Mouse (Mus musculus): ENCODE measurements around the gene Hist1h2bg. TPM values are rescaled to one million over a fixed set of nuclear protein-coding genes. Genes with fewer than 3 reads are reported as not detected.

Gene Hist1h2bg
- polyA plus RNA-seq, 1 experiment from 2014 or later: 9.1 TPM

- H3K36me3 ChIP-seq (ENCODE audit: insufficient read depth, low read length): no peaks in the 10 kb centered on the region
- no peak for ATAC-seq (ENCODE audit: low FRiP score, low TSS enrichment)
- no peak overlapping the region for H3K4me3 ChIP-seq (ENCODE audit: low read length)
- 74% methylated on average over 2 of the region's 2 CpGs for WGBS
- no peaks in the 10 kb centered on the region for H3K27me3 ChIP-seq (ENCODE audit: insufficient read depth, low read length)
- H3K4me2 ChIP-seq (replicated peaks; ENCODE audit: low read depth, low read length): no peak overlapping the region
- no peaks in the 10 kb centered on the region for H3K9me3 ChIP-seq (ENCODE audit: low read length)
- no peaks in the 10 kb centered on the region for H3K4me1 ChIP-seq (ENCODE audit: insufficient read depth, low read length)
- no peak overlapping the region for H3K27ac ChIP-seq (ENCODE audit: low read length)
- no peak overlapping the region for H3K9ac ChIP-seq (replicated peaks; ENCODE audit: low read length)
These were observed 39.2 kb downstream of the Hist1h2bg start for GRCm38 (mm10) chr13:23610393-23610792.

GRCm38 (mm10) chr13:23611638-23612037 lies 40.4 kb downstream of the Hist1h2bg start:
- Histone ChIP-seq H3K4me3 (ENCODE audit: low read length) (no peak overlapping the region), H3K4me2 (replicated peaks; ENCODE audit: low read depth, low read length) (no peak overlapping the region), H3K36me3 (ENCODE audit: insufficient read depth, low read length) (no peaks in the 10 kb centered on the region), H3K9ac (replicated peaks; ENCODE audit: low read length) (no peak overlapping the region), H3K9me3 (ENCODE audit: low read length) (no peaks in the 10 kb centered on the region), H3K4me1 (ENCODE audit: insufficient read depth, low read length) (no peaks in the 10 kb centered on the region), H3K27ac (ENCODE audit: low read length) (0 out of 2 replicates have a peak overlapping the region, but pooled peaks have one; percentile 43), H3K27me3 (ENCODE audit: insufficient read depth, low read length) (no peaks in the 10 kb centered on the region)
- WGBS: 58% methylated on average over 3 of the region's 3 CpGs
- ATAC-seq (ENCODE audit: low FRiP score, low TSS enrichment): peak; percentile 35; the same call in 1 of the 2 replicates

GRCm38 (mm10) chr13:23620056-23620732 lies 49.0 kb downstream of the Hist1h2bg start:
- Histone ChIP-seq H3K27me3 (ENCODE audit: insufficient read depth, low read length) (no peaks in the 10 kb centered on the region), H3K9me3 (ENCODE audit: low read length) (no peaks in the 10 kb centered on the region), H3K4me3 (ENCODE audit: low read length) (peak overlapping the region; percentile 62), H3K4me1 (ENCODE audit: insufficient read depth, low read length) (peaks cover 9% of the 10 kb centered on the region), H3K4me2 (replicated peaks; ENCODE audit: low read depth, low read length) (peak overlapping the region; percentile 70), H3K36me3 (ENCODE audit: insufficient read depth, low read length) (no peaks in the 10 kb centered on the region), H3K27ac (ENCODE audit: low read length) (peak overlapping the region; percentile 97), H3K9ac (replicated peaks; ENCODE audit: low read length) (peak overlapping the region; percentile 86)
- ATAC-seq (ENCODE audit: low FRiP score, low TSS enrichment): no peak
- WGBS: 50% methylated on average over 12 of the region's 12 CpGs

GRCm38 (mm10) chr13:23620733-23621531 lies 49.7 kb downstream of the Hist1h2bg start, which contains the start of gene Hist1h2be:
Gene Hist1h2be, minus strand, starts transcription at chr13:23621124.
- WGBS: under 1% methylated on average over 27 of the region's 27 CpGs
- H3K4me1 ChIP-seq (ENCODE audit: insufficient read depth, low read length): peaks cover 9% of the 10 kb centered on the region
- no peaks in the 10 kb centered on the region for H3K9me3 ChIP-seq (ENCODE audit: low read length)
- peak; percentile 88 for ATAC-seq (ENCODE audit: low FRiP score, low TSS enrichment)
- H3K36me3 ChIP-seq (ENCODE audit: insufficient read depth, low read length): no peaks in the 10 kb centered on the region
- peak within 1 kb of the TSS; percentile 70 for H3K4me2 ChIP-seq (replicated peaks; ENCODE audit: low read depth, low read length)
- H3K4me3 ChIP-seq (ENCODE audit: low read length): peak within 1 kb of the TSS; percentile 62
- peak within 1 kb of the TSS; percentile 97 for H3K27ac ChIP-seq (ENCODE audit: low read length)
- H3K27me3 ChIP-seq (ENCODE audit: insufficient read depth, low read length): no peaks in the 10 kb centered on the region
- H3K9ac ChIP-seq (replicated peaks; ENCODE audit: low read length): peak within 1 kb of the TSS; percentile 86

Small RNA genes lying within 50 kb of the gene (microRNA-seq; reads per million reads assigned to microRNA genes)
- gene Gm44297: not detected
- gene Gm44359: not detected
- gene Gm44394: not detected

Other genes starting within 250 kb of the Hist1h2bg start
- gene Zfp322a, start 202.2 kb upstream of the Hist1h2bg start, polyA plus RNA-seq (2015; fragmentation: Nextera tagmentation; extraction: Ambion mirVana): 49.9 and 54.0 TPM in 2 replicates
- gene Abt1, start 147.5 kb upstream of the Hist1h2bg start, polyA plus RNA-seq (2015; fragmentation: Nextera tagmentation; extraction: Ambion mirVana): 13.7 and 14.6 TPM in 2 replicates
- gene Btn1a1, start 105.5 kb upstream of the Hist1h2bg start, polyA plus RNA-seq (2015; fragmentation: Nextera tagmentation; extraction: Ambion mirVana): 0.08 and 0.11 TPM in 2 replicates
- gene Btn2a2, start 82.5 kb upstream of the Hist1h2bg start, polyA plus RNA-seq (2015; fragmentation: Nextera tagmentation; extraction: Ambion mirVana): 0.50 and 0.54 TPM in 2 replicates
- 4.5 and 5.6 TPM in 2 replicates for gene Hist1h4h, start 40.3 kb upstream of the Hist1h2bg start, polyA plus RNA-seq (2015; fragmentation: Nextera tagmentation; extraction: Ambion mirVana)
- gene Hist1h2af, start 37.5 kb upstream of the Hist1h2bg start, polyA plus RNA-seq (2015; fragmentation: Nextera tagmentation; extraction: Ambion mirVana): 4.3 TPM in 2 replicates
- 4.6 and 6.0 TPM in 2 replicates for gene Hist1h3g, start 36.0 kb upstream of the Hist1h2bg start, polyA plus RNA-seq (2015; fragmentation: Nextera tagmentation; extraction: Ambion mirVana)
- 0.64 and 0.92 TPM in 2 replicates for gene Hist1h2bh, start 28.0 kb upstream of the Hist1h2bg start, polyA plus RNA-seq (2015; fragmentation: Nextera tagmentation; extraction: Ambion mirVana)
- 0.54 and 0.82 TPM in 2 replicates for gene Hist1h3f, start 27.3 kb upstream of the Hist1h2bg start, polyA plus RNA-seq (2015; fragmentation: Nextera tagmentation; extraction: Ambion mirVana)
- 1.5 and 2.0 TPM in 2 replicates for gene Hist1h4f, start 19.7 kb upstream of the Hist1h2bg start, polyA plus RNA-seq (2015; fragmentation: Nextera tagmentation; extraction: Ambion mirVana)
- gene Hist1h1d, start 18.1 kb upstream of the Hist1h2bg start, polyA plus RNA-seq (2015; fragmentation: Nextera tagmentation; extraction: Ambion mirVana): 0.37 and 0.55 TPM in 2 replicates
- gene Hist1h3e, start 9.0 kb upstream of the Hist1h2bg start, polyA plus RNA-seq (2015; fragmentation: Nextera tagmentation; extraction: Ambion mirVana): 4.7 TPM in 2 replicates
- 57.3 and 57.7 TPM in 2 replicates for gene Hist1h2ae, start 176 bp upstream of the Hist1h2bg start, polyA plus RNA-seq (2015; fragmentation: Nextera tagmentation; extraction: Ambion mirVana)
- gene Hist1h2bf, start 2.8 kb downstream of the Hist1h2bg start, polyA plus RNA-seq (2015; fragmentation: Nextera tagmentation; extraction: Ambion mirVana): 4.3 and 4.4 TPM in 2 replicates
- gene Hist1h2ad, start 3.0 kb downstream of the Hist1h2bg start, polyA plus RNA-seq (2015; fragmentation: Nextera tagmentation; extraction: Ambion mirVana): 2.5 and 3.0 TPM in 2 replicates
- gene Hist1h3d, start 4.4 kb downstream of the Hist1h2bg start, polyA plus RNA-seq (2015; fragmentation: Nextera tagmentation; extraction: Ambion mirVana): 6.1 and 6.6 TPM in 2 replicates
- 102 TPM in 2 replicates for gene Hist1h4d, start 10.2 kb downstream of the Hist1h2bg start, polyA plus RNA-seq (2015; fragmentation: Nextera tagmentation; extraction: Ambion mirVana)
- gene Hist1h2be, start 49.7 kb downstream of the Hist1h2bg start, polyA plus RNA-seq (2015; fragmentation: Nextera tagmentation; extraction: Ambion mirVana): 3.2 and 3.3 TPM in 2 replicates
- 14.7 and 15.9 TPM in 2 replicates for gene Hist1h1e, start 51.2 kb downstream of the Hist1h2bg start, polyA plus RNA-seq (2015; fragmentation: Nextera tagmentation; extraction: Ambion mirVana)
- 1.3 and 1.6 TPM in 2 replicates for gene Hist1h2ac, start 112.6 kb downstream of the Hist1h2bg start, polyA plus RNA-seq (2015; fragmentation: Nextera tagmentation; extraction: Ambion mirVana)
- 72.4 and 78.3 TPM in 2 replicates for gene Hist1h2bc, start 112.8 kb downstream of the Hist1h2bg start, polyA plus RNA-seq (2015; fragmentation: Nextera tagmentation; extraction: Ambion mirVana)
- gene Hist1h1t, start 124.4 kb downstream of the Hist1h2bg start, polyA plus RNA-seq (2015; fragmentation: Nextera tagmentation; extraction: Ambion mirVana): 0.26 TPM in 1 of 2 replicates, not detected in the other
- 4.5 and 5.9 TPM in 2 replicates for gene Hist1h4c, start 127.1 kb downstream of the Hist1h2bg start, polyA plus RNA-seq (2015; fragmentation: Nextera tagmentation; extraction: Ambion mirVana)
- gene Hfe, start 139.5 kb downstream of the Hist1h2bg start, polyA plus RNA-seq (2015; fragmentation: Nextera tagmentation; extraction: Ambion mirVana): 9.3 and 9.4 TPM in 2 replicates
- gene Hist1h1c, start 167.4 kb downstream of the Hist1h2bg start, polyA plus RNA-seq (2015; fragmentation: Nextera tagmentation; extraction: Ambion mirVana): 25.6 and 28.3 TPM in 2 replicates
- 6.8 and 9.7 TPM in 2 replicates for gene Hist1h3c, start 174.2 kb downstream of the Hist1h2bg start, polyA plus RNA-seq (2015; fragmentation: Nextera tagmentation; extraction: Ambion mirVana)
- gene Hist1h2bb, start 175.3 kb downstream of the Hist1h2bg start, polyA plus RNA-seq (2015; fragmentation: Nextera tagmentation; extraction: Ambion mirVana): 2.1 and 2.5 TPM in 2 replicates
- 33.6 and 37.8 TPM in 2 replicates for gene Hist1h2ab, start 179.7 kb downstream of the Hist1h2bg start, polyA plus RNA-seq (2015; fragmentation: Nextera tagmentation; extraction: Ambion mirVana)
- gene Hist1h3b, start 180.9 kb downstream of the Hist1h2bg start, polyA plus RNA-seq (2015; fragmentation: Nextera tagmentation; extraction: Ambion mirVana): 8.8 and 13.2 TPM in 2 replicates
- gene Hist1h4b, start 185.6 kb downstream of the Hist1h2bg start, polyA plus RNA-seq (2015; fragmentation: Nextera tagmentation; extraction: Ambion mirVana): 4.6 and 6.0 TPM in 2 replicates
- gene Hist1h4a, start 189.8 kb downstream of the Hist1h2bg start, polyA plus RNA-seq (2015; fragmentation: Nextera tagmentation; extraction: Ambion mirVana): 0.90 TPM in 1 of 2 replicates, not detected in the other
- 6.1 and 7.8 TPM in 2 replicates for gene Hist1h3a, start 191.0 kb downstream of the Hist1h2bg start, polyA plus RNA-seq (2015; fragmentation: Nextera tagmentation; extraction: Ambion mirVana)
- gene Hist1h1a, start 192.3 kb downstream of the Hist1h2bg start, polyA plus RNA-seq (2015; fragmentation: Nextera tagmentation; extraction: Ambion mirVana): 0.91 and 1.7 TPM in 2 replicates
- gene Trim38, start 198.5 kb downstream of the Hist1h2bg start, polyA plus RNA-seq (2015; fragmentation: Nextera tagmentation; extraction: Ambion mirVana): not detected in 2 replicates
- gene Slc17a2, start 235.6 kb downstream of the Hist1h2bg start, polyA plus RNA-seq (2015; fragmentation: Nextera tagmentation; extraction: Ambion mirVana): 0.39 TPM in 1 of 2 replicates, not detected in the other